Mouse (Mus musculus) megakaryocyte, adult 5-6 weeks (primary cell): Measurements from ENCODE around the gene Rps9. TPM values are rescaled to one million over a fixed set of nuclear protein-coding genes. Genes with fewer than 3 reads are reported as not detected.

Source experiments
- ATAC-seq: 2 replicates; pipeline ENCODE4 v1.8.0; 2016; ENCODE audit warnings: mild to moderate bottlenecking, inconsistent platforms; ENCODE audit not compliant: poor library complexity, severe bottlenecking
- total RNA-seq, 2 experiments: library from RNA; stranded (forward) in 1 of 2; stranded (reverse) in 1 of 2; fragments of 153-499, 151-499 nt in 1 of 2; fragments of 221-1000, 200-1000 nt in 1 of 2; gene quantifications; 2 replicates each; pipeline versions ENCODE4 v1.2.3 to v1.2.4; 2015 to 2017

Rps9 gene
- total RNA-seq (2015) (1,476 and 1,615 TPM in 2 replicates), total RNA-seq (2017) (1,141 and 1,307 TPM in 2 replicates)

DNA sequence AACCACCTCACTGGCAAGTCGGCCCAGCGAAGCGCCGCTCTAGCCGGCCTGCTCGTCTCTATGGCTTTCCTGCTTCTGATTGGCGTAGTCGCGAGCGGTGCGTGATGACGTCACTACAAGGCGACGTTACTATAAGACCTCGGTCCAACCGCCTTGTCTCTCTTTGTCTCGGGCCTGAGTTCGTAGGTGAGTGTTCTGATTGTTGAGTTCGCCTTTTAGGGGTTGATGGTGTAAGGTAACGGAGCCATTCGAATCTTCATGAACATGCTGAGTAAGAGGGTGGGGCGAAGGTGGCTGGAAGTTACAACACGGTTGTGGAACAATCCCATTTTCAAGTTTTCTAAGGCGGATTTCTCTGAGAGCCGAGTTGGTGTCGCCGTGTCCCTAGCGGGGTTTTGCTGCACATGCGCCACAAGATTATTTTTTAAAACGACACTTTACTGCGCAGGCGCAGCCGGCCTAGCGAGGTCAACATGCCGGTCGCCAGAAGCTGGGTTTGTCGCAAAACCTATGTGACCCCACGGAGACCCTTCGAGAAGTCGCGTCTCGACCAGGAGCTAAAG, at the start of gene Rps9:
Rps9 (plus strand) TSS at position 115 of the 563 bp plus-strand sequence.
- peak; percentile 81 for ATAC-seq

DNA sequence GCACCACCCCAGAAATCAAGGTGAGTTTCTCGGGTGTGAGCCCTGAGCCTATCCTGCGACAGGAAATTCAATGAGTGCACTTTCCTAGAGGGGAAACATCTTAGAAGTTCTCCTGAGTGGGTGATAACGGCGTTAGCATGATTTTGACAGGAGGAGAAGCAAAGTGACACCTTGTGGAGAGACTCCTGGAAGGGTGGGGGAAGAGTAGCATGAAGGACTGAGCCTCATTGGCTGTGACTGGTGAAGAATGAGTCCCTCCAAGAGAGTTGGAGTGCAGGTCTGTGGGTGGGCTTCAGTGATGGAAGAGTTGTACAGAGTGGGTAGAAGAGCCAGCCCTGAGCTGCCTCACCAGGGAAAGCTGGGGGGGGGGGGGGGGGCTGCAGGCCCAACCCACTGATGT, 46.8 kb upstream of the Rps9 start:
- ATAC-seq, result no peak

DNA sequence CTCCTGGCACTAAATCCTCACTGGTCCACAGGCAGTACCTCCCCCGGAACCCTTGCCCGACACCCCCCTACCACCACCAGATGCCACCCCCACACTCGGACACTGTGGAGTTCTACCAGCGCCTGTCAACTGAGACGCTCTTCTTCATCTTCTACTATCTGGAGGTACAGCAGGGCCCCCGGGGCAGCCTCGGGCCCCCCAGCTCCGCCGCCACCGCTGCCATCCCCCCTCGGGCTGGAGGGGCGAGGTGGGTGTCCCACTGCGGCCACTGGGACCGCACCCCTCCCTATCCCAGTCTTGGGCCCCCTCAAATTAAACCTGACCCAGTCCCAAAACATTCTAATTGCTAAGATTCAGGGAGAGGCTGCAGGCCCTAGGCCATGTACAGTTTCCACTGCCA, 45.2 kb upstream of the Rps9 start:
- ATAC-seq, result no peak

DNA sequence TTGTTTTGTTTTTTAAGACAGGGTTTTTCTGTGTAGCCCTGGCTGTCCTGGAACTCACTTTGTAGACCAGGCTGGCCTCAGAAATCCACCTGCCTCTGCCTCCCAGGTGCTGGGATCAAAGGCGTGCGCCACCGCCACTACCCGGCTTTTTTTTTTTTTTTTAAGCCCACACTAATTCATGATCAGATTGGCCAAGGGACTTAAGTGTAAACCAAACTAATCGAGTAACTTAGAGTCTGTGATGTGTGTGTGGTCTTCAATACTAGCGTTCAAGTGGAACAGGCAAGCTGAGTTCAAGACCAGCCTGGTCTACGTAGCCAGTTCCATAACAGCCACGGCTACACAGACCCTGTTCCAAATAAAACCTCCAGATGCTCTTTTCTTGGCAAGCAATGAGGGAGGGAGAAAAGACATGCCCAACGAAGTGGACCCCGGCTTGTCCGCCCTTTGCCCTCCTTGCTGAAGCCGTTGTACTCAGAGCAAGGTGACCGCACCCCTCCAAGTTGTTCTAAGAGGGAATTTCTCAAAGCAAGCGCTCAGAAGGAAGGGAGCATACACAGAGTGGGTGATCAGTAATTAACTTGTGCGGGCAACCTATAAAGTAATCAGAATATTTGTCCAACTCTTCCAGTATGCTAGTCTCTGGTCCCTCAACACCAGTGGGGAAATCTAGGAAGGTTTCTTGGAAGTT, 39.1 kb upstream of the Rps9 start:
- ATAC-seq, result no peak; the same call in 1 of the 2 replicates

DNA sequence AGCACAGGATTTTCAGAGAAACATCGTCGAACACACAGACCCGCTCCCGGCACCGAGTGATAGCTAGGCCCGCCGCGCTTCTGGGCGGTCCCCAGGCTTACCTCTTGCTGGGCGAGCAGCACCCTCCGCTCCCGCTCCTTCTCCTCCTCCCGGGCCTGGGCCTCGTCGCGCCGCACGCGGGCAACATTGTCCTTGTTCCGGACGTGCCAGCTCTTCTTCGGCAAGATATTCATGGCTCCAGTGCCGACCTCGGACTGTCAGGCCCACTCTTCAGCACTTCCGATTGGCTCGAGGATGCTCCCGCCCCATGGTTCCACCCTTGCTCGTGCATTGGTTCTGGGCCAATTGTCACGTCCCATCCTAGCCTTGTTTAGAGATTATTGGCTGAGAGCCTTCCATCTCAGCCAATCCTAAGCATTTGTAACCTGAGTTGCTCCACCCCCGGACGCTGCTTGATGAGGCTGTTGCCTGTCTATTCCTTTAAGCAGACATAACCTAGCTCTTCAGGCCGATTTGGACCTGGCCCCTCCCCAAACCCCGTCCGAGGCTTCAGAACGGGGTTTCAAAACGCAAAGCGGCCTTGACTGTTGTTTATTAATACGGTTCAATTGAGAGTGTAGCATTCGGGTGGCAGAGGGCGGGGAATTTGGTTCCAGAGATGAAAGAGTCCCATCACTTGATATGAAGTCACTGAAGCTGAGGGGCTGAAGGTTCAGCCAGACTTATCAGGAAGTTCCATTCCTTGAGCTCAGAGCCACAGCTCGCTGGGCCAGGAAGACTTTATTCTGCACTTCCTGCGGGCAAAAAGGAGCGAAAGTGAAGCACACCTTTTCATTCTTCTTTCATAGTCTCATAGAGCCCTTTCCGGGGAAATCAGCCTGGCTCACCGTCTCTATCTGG, 38.3 kb upstream of the Rps9 start, which contains the start of gene Leng1:
Leng1 (minus strand) TSS at position 626 of the 900 bp plus-strand sequence.
- peak; percentile 98 for ATAC-seq

DNA sequence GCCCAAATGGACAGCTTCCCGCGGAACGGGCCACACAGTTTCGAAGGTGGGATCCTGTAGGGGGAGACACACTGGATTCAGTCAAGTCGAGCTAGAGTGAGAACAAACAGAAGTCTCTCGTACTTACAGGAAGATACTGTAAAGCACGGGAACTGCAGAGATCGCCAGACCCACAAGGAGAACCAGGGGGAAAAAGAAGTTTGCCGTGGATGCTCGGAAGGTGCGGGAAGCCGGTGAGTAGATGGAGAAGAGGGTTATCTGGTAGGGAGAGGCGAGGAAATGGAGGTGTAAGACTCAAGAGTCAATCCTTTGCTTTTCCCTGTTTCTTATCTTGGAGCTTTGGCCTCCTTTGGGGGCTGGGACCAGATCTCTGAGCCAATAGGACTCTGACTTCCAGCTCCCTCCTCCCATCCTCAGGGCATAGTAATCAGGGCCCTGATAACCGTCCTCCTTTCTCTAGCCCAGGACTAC, 36.8 kb upstream of the Rps9 start:
- no peak for ATAC-seq

DNA sequence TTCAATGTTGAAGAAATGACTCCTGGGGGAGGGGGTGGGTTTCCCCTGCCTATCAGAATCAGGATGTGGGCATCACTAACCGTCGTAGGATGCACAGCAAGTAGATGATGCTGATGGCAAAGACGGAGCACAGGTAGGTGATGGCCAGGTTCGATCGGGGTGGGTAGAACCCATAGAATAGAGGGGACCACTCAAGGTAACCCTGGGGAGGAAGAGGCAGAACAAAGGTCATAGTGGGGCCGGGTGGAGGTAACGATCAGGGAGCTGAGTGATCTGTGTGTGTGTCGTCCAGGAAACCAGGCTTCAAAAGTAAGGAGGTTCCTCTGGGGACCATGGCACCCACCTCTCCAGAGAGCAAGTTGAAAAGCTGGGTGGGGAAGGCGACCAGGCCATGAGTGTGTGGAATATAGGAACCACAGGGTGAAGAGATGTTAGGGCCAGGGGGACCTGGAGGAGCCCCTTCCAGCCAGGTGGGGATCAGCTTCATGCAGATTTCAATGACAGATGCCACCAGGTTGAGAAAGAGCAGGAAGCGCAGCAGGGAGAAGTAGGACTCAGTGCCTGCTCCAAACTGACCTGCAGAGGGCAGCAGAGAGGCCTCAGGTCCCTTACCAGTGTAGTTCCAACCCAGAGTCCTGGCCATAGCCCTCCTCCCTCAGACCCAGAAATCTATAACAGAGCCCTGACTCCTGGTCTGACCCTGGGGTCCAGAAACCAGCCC, 29.1 kb upstream of the Rps9 start:
- ATAC-seq, result peak; percentile 99

DNA sequence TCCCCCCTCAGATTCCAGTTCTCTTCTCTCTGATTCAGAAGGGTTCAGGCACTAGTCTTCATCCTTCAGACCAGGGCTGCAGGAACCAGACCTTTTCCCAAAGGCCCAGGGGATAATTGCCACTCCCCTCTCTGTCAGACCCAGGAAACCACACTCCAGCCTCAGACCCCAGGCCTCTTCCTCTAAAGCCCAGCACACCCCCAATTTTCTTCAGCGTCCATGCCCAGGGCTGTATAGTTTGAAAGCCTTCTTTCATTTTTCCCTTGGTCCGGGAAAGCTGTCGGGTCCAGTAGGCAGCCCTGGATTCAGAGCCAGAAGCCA, 28.6 kb upstream of the Rps9 start:
- ATAC-seq, result 0 out of 2 replicates have a peak, but pooled peaks have one; percentile 18

DNA sequence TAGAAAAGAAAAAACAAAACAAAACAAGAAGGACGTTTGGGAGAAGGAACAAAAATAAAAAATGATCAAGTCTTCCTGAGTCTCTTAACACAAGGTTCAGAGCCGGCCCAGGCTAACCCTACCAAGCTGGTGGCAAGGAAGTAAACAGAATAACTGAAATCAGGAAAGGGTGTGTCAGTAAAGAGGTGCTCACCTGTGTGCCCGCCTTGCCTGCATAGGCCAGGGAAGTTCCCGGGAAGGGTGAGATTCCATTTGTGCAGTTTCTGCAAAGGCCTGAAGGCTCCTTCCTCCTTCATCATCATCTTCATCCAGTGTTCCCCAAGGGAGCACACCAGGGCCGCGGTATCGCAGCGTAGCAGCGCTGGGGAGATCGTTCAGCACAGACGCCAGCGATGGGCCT, 27.4 kb upstream of the Rps9 start:
- ATAC-seq, result no peak

DNA sequence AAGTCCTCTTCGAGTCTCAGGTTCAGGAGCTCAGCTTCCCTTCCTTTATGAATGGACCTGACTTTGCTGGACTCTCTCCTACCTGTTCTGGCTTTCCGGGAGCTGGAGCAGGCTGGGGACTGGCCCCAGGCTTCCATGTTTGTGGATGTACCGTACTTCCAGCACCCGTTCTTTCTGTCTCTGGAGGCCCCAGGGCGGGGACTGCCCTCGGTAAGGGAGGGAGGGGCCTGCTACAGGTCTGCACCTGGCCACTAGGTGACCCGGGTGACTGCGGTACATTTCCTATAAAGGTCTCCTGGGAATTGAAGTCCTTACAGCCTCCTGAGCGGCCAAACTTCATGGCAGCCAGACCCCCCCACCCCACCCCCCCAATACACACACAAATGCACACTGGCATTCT, 26.5 kb upstream of the Rps9 start, which contains the start of gene Tmc4:
Tmc4 (minus strand) TSS at position 212 of the 400 bp plus-strand sequence.
- ATAC-seq, result no peak

DNA sequence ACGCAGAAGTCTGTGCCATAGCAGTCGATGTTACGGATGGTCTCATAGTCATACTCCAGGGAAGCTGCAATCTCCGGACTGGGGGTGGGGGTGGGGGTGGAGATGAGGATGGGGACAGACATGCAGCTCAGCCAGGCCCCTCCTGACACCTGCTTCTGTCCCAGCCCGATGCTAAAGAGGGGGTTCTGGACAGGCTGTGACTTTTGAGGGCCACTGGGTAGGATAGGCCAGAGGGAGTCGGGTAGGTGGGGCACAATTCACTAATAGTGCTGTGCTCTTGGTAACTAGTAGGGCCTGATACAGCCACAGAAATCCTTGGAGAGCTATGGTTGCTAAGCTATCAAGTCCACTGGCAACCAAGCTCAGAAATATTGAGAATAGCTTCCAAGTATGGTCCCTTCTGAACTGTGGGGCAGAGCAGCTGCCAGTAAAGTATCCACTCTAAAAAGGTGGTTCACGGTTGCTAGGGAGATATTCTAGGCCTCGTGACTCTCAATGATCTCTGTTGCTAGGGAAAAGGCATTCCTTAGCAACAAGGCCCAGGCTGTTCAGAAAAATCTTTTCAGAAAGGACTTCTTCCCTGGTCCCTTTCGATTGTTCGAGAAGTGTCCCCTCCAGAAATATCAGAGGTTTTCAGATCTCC, 19.8 kb upstream of the Rps9 start:
- ATAC-seq, result no peak

DNA sequence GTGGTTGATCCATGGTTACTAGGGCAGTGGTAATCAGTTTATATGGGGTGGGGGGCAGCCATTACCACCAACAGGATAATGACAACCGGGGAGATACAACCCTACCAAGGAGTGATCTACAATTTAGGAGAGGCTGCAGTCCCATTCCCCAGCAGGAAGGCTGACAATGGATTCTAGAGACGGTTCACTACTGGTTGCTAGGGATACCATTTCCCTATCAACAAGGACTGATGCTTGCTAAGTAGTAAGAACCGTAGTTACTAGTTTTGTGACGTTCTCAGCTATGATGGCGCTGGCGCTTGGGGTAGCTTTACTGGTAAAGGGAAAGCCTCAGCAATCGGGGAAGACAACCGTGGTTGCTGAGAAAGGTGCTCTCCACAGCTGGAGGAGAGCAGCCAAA, 19.1 kb upstream of the Rps9 start:
- no peak for ATAC-seq

DNA sequence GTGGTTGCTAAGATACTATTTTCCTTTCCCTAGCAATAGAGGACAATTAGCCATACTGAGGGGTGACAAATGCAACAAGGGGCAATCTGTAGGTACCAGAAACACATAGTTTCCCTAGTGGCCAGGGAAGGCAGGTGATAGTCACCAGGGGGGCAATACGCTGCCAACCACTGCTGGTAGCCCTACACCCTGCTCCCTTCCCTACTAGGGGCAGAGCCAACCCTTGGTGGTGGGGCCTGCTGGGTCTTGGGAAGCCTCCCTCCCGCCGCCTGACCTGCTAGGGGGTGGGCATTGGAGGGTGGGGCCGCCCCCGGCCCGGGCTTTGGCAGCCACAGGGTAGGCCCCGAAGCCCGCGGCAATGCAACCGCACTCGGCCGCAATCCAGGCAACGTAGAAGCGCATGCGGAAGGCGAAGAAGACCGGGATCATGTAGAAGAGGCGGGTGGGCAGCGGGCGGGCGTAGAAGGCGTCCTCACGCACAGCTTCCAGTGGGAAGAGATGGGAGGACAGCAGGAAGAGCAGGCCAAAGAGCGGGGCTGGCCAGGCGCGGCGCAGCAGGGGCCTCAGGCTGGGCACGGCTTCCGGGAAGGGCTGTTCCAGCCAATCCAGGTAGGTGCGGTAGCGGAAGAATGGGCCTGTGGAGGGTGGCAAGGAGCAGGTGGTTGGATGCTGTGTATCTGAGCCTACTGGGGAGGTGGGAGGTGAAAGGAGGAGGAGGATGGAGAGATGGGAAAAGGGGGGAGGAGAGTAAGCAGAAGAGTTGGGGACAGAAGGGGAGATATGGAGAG, 18.2 kb upstream of the Rps9 start:
- ATAC-seq, result no peak

DNA sequence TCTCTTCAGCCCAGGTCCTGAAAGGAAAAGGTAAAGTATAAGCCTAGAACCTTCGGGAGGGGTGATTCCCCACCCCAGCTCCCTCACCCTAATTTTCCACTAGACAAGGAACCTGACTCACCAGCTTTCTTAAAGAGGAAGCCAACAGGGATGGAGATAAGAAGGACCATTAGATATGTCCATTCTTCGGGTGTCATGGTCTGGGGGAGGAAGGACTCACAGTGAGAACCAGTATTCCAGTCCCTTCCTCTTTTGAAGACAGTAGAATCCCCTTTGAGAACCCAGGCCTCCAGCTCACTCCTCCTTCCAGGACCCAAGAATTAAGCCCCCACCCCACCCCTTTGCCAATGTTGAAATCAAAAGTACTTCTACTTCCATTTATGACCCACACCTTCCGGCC, 11.9 kb upstream of the Rps9 start:
- no peak for ATAC-seq

DNA sequence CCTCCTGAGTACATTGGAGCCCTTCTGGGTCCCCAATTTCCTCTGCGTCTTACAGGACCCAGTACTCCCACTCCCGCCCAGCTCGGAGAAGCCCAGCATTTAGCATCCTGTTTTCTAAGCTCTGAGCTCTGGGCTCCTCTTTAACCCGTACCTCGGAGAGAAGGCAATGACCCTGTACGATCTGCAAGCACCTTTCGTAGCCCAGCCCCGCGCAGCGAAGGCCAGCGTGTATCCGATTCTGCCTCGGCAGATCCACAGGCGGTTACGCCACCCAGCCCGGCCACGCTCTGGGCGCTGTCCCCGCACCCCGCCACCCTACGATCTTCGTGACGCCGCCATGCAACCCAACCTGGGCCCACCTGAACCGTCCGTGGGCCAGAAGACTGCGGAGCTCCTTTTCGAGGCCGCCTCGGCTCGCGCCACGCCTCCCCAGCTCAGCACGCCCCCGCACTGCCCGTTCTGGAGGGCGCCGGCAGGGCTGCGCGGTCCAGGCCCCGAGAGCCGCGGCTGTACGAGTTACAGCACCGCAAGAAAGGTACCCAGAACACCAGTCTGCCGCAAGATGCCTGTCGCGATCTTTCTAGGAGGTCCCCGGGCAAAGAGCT, 11.3 kb upstream of the Rps9 start, which contains the start of gene Tsen34:
Tsen34 (plus strand) TSS at position 482 of the 605 bp plus-strand sequence.
- ATAC-seq, result no peak

DNA sequence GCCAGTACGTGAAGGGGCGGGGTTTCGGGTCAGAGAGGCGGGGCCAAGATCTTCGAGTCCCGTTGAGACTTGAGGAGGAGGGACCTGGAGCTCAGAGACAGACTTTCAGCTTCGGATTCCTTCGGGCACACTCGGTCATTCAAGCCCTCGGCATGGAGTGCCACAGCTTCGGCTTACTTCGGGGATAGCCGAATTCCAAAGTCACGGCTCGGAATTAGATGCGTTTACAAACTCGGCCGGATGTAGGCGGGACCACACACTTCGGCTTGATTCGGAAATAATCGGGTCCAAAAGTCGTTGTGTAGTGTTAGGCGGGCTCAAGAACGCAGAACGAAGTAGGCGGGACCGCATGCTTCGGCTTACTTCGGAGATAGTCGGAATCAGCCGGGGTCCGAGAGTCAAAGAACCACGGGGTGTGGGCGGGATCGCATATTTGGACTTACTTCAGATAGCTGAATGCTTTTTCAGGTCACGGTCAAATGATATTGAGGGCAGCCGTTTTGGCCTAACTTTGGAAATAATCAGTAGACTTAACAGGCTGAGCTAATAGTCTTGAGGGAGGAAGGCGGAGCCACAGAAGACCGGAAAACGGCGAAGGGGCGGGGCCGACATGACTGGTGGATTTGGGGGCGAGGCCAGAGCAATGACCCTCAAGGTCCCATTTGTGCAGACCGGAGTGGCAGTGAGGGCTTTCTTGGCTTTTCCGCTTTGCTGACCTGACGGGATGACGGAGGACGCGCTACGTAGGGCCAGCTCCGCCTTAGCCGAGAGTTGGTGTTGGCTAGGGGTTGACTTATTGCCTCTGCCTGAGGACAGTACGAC, 10.6 kb upstream of the Rps9 start, which contains the start of gene Mboat7:
Mboat7 (minus strand) TSS at position 537 of the 822 bp plus-strand sequence.
- ATAC-seq, result peak; percentile 72

DNA sequence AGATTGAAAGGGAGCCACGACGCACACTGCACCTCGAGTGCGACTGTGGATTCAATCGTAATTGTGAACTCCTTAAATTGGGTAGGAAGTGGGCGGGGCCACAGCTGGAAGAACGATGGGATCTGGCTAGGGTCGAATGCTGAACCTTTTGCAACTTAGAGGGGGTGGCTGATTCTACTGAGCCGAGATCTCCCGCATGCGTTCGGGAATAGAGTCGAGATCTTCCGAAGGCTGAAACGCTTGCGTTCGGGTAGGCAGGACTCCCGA, 10.1 kb upstream of the Rps9 start:
- ATAC-seq, result no peak
